Mouse (Mus musculus) adrenal gland, adult (tissue): ENCODE results near the gene Tmc8.
"Not testable (repeated sequence)": the region's sequence is repeated elsewhere in the genome, so short reads cannot be mapped to it uniquely, and the experiment has no call there.

Experiments used
- DNase-seq, 2 experiments: peaks; one replicate each; pipeline ENCODE4 v3.0.0; 2022 to 2023; ENCODE audit warnings: low spot score in 1 of 2; ENCODE audit not compliant: inconsistent age in 2 of 2

Gene Tmc8

DNA sequence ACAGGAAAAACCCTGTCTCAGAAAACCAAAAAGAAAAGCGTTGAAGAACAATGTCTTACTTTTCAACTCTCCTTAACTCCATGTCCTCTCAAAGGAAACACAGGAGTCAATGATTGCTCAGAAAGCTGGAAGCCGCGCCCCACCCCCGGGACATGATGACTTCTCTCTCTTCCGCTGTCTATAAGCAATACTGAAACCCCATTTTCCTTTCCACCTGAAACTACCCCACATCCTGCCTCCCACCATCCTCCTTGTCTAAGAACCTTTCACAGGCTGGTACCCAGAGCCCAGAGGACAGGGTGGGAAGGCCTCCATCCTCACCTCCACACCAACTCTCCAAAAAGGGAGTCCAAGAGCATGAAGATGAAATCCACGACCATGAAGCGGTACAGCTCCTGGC is 9.5 kb upstream of the Tmc8 start:
- DNase-seq = no peak

DNA sequence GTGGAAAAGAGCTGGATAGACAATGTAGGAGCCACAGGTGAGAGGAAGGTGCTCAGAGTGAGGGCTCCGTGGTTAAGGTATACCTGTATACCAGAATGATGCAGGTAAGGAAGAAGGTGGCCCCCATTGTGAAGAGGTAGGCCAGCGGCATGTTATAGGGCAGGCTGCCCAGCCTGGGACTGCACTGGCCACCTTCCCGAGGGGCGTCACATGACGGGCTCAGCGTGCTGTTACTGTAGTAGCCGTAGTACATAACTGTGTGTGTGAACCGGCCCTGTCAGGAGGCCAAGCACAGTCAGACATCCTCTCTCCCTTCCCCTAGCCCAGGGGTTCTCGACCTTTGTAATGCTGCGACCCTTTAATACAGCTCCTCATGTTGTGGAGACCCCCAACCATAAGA is 7.0 kb upstream of the Tmc8 start:
- DNase-seq = peak in 1 of 2 experiments; percentile 27

GRCm38 (mm10) chr11:117775540-117775939 is 6.3 kb upstream of the Tmc8 start:
- peak in 1 of 2 experiments; percentile 27 for DNase-seq

- DNase-seq = peak; percentile 62 to 83
Observed at GRCm38 (mm10) chr11:117776085-117776792, 5.6 kb upstream of the Tmc8 start.

DNA sequence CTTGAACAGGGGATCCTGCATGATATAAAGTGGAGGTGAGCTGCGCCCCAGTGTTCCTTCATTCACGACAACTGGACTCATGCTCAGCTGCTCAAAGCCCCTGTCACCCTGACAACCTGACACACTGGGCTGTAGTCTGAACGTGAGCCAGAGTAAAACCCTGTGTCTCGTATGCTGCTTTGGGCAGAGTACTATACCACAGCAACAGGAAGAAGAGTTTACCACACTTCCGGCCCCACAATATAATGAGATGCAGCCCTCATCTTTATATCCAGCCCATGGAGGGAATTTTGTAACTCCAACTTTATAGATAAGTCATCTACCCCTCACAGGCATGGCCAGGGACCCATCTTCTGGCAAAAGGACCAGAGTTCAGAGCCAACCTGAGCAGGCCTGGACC is 4.8 kb upstream of the Tmc8 start:
- no peak for DNase-seq

- peak in 1 of 2 experiments; percentile 77 for DNase-seq
Observed at GRCm38 (mm10) chr11:117778031-117778430, 3.8 kb upstream of the Tmc8 start.

GRCm38 (mm10) chr11:117778851-117779433 is 2.9 kb upstream of the Tmc8 start:
- peak; percentile 46 to 70 for DNase-seq

GRCm38 (mm10) chr11:117779434-117780198 is 2.3 kb upstream of the Tmc8 start:
- peak; percentile 84 to 92 for DNase-seq

DNA sequence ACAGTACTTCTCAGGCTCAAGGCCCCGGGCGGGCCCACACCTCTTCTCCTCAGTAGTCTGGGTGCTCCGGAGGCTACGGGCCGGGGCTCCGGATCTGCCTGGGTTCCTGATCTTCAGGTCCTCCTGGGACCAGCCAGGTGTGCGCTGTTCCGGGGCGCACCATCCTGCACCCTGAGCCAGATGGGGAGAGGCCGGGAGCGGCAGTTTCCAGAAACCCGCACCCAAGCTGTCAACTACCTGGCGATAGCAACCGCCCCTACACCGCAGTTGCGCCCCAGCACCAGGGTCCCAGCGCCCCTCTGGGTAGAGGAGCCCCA is 1.7 kb upstream of the Tmc8 start:
- no peak for DNase-seq

- peak; percentile 93 to 97 for DNase-seq
Observed at GRCm38 (mm10) chr11:117780582-117781111, 1.2 kb upstream of the Tmc8 start.

GRCm38 (mm10) chr11:117781199-117781821 is 566 bp upstream of the Tmc8 start:
- peak; percentile 92 to 96 for DNase-seq

DNA sequence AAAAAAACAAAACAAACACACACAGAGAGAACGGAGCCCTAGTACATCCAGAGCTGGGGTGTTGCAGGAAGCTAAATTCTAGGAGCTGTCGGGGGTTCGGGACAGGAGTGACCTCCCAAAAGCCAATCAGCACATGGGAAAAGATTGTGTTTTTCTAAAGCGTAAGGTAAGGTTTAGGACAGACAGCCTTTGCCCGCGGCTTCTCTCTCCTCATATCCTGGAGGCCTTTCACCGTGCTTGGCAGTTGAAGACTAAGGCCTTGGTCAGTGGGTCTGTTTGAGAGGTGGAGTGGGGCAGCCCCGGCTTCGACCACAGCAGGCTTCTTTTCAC is 794 bp downstream of the Tmc8 start:
- no peak for DNase-seq

DNA sequence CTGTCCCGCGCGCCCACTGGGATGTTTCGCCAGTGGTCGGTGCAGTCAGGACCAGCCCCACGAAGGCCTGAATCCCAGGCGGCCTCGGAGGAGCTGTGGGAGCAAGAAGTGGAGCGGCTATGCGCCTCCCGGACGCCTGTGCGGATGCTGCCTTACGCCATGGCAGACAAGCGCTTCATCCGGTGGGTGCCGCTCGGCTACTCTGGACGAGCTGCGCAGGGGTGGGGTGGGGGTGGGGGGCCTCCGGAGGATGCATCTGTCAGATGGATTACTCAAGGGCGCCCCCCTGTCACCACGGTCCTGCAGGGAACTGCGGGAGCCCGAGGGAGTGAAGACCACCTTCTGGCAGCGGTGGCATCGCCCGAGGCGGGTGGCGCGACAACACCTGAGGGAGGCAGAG is 1.2 kb downstream of the Tmc8 start:
- DNase-seq = peak; percentile 53 to 78

- DNase-seq = peak in 1 of 2 experiments; percentile 53
Observed at GRCm38 (mm10) chr11:117783683-117784309, 1.9 kb downstream of the Tmc8 start.

- peak; percentile 64 to 84 for DNase-seq
Observed at GRCm38 (mm10) chr11:117786294-117786693, 4.4 kb downstream of the Tmc8 start.

GRCm38 (mm10) chr11:117788481-117788880 is 6.6 kb downstream of the Tmc8 start:
- not testable (repeated sequence) for DNase-seq

DNA sequence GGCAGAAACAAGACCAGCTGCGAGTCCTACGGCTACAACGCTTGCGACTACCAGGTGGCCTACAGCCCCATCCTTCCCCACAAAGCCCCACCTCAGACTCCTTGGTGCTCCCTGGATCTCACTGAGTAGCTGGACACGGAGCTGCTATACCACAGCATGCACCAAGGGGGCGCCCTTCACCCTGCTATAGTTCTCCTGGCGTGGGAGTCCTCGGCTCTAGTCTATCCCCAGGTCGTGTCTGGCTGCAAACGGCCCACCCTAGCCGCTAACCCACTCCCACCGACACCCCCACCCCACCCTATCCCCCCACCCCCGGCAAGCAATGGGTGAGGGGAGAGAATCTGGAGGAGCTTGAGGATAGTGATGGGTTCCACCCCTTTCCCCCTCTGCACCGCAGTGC is 8.4 kb downstream of the Tmc8 start:
- DNase-seq = peak; percentile 69 to 88

DNA sequence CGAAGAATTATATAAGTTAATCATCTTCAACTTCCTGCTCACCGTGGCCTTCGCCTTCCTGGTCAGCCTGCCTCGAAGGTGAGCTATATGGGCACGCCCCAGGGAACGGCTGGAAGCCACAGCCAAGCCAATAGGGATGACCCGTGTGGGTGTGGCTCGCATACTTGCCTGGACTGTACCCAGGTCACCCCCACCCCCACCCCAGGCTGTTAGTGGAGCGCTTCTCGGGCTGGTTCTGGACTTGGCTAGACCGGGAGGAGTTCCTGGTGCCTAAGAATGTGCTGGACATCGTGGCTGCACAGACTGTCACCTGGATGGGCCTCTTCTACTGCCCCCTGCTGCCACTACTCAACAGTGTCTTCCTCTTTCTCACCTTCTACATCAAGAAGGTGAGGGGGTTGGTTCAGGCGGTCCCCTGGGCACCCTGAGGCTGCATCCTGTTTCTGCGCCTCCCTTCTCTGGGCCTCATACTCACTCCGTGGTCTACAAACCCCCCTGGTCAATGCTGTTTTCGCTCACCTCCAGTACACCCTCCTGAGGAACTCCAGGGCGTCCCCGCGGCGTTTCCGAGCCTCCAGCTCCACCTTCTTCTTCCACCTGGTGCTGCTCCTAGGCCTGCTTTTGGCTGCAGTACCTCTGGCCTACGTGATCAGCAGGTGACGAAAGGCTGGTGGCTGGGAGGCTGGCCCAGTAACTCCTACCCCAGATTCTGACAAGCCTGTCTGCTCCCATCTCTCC is 9.0 kb downstream of the Tmc8 start:
- DNase-seq = peak in 1 of 2 experiments; percentile 50

- no peak for DNase-seq
Observed at GRCm38 (mm10) chr11:117791441-117791761, 9.5 kb downstream of the Tmc8 start.

DNA sequence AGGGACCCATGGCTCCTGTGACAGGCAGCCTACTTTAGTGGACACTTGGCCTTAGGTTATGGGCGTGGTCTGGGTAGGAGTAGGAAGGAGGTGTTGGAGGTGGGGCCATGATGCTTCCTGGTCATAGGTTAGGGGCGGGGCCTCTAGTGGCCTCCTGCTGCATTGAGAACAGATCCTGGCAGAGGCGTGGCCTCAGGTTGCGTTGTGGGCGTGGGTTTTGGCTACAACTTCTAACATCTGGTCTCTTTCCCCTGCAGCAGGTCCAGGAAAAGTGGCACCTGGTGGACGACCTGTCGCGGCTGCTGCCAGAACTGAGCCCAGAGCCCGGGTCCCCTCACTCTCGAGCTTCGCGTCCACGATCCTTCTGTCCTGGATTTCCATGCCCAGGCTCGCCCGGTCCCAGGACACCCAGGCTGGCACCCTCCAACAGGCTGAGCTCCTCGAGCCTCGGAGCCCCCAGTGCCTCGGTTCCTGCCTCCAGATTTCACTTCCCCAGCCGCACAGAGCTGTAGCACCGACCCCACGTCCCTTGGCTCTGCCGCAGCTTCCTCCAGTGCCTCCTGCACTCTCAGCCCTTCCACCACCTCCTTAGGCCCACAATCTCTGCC is 10.5 kb downstream of the Tmc8 start:
- DNase-seq = peak; percentile 55 to 80
